Mouse (Mus musculus) intestine, postnatal 0 days (tissue): ENCODE results near the gene Olfr97. TPM values are rescaled to one million over a fixed set of nuclear protein-coding genes. Genes with fewer than 3 reads are reported as not detected.

Source experiments
- ATAC-seq: fragments of 200-750 bp; cut with Nextera tagmentation; 2 replicates; pipeline ENCODE4 v1.8.0; 2017; ENCODE audit warnings: mild to moderate bottlenecking, moderate TSS enrichment, moderate library complexity
- H3K27ac ChIP-seq: fragments of 300-500 bp; sonication (generic); 2 replicates; pipeline ENCODE4 v1.5.1; 2014; ENCODE audit warnings: mild to moderate bottlenecking, low read depth, low read length, moderate library complexity
- H3K27me3 ChIP-seq: fragments of 300-500 bp; sonication (generic); replicated peaks from 2 replicates; pipeline ENCODE4 v1.6.1; 2014; ENCODE audit warnings: low read length, mixed read lengths; ENCODE audit not compliant: control insufficient read depth, insufficient read depth
- H3K36me3 ChIP-seq: fragments of 300-500 bp; sonication (generic); 2 replicates; pipeline ENCODE4 v1.6.1; 2014; ENCODE audit warnings: mild to moderate bottlenecking, moderate library complexity; ENCODE audit not compliant: control insufficient read depth, insufficient read depth
- H3K4me1 ChIP-seq: fragments of 300-500 bp; sonication (generic); replicated peaks from 2 replicates; pipeline ENCODE4 v1.6.1; 2014; ENCODE audit warnings: antibody characterized with exemption, low read length, mixed read lengths; ENCODE audit not compliant: control insufficient read depth, insufficient read depth
- H3K4me2 ChIP-seq: fragments of 300-500 bp; sonication (generic); replicated peaks from 2 replicates; pipeline ENCODE4 v1.6.1; 2014; ENCODE audit warnings: low read depth, mild to moderate bottlenecking, moderate library complexity
- H3K4me3 ChIP-seq: fragments of 300-500 bp; sonication (generic); 2 replicates; pipeline ENCODE4 v1.5.1; 2014; ENCODE audit warnings: low read depth, low read length
- H3K9ac ChIP-seq: fragments of 300-500 bp; sonication (generic); 2 replicates; pipeline ENCODE4 v1.6.1; 2014; ENCODE audit warnings: mild to moderate bottlenecking, low read depth, low read length
- H3K9me3 ChIP-seq: fragments of 300-500 bp; sonication (generic); 2 replicates; pipeline ENCODE4 v1.6.1; 2016; ENCODE audit warnings: mixed run types; ENCODE audit not compliant: control insufficient read depth
- CTCF ChIP-seq: sonication (generic); IDR thresholded peaks from 2 replicates; pipeline ENCODE4 v1.5.1; 2016; ENCODE audit warnings: low read depth, mild to moderate bottlenecking, control low read depth, antibody characterized with exemption, moderate library complexity
- WGBS: fragments of 180-500 bp; shearing (Covaris S2); extraction: QIAGEN DNeasy Blood & Tissue Kit; methylation state at CpG from one replicate; pipeline ENCODE4 v1.1.7; 2014; 5-methylcytosine and 5-hydroxymethylcytosine counted together
- polyA plus RNA-seq: library from polyadenylated mRNA; unstranded; fragments of >200 nt; fragmentation: Nextera tagmentation; extraction: Ambion mirVana; gene quantifications from 2 replicates; pipeline ENCODE4 v1.2.1, GENCODE M21; 2015

Gene Olfr97
- polyA plus RNA-seq, 1 experiment from 2014 or later: not detected

- Histone ChIP-seq H3K4me1 (no peaks in the 10 kb centered on the region), H3K27me3 (no peaks in the 10 kb centered on the region), H3K9me3 (no peaks in the 10 kb centered on the region), H3K4me3 (peak within 1 kb of the TSS; percentile 74), H3K36me3 (no peaks in the 10 kb centered on the region), H3K9ac (peak within 1 kb of the TSS; percentile 48), H3K27ac (no peak within 1 kb of the TSS), H3K4me2 (peak within 1 kb of the TSS; percentile 97)
- ATAC-seq: peak; percentile 92
- WGBS: 1% methylated on average over 26 of the region's 26 CpGs
- no peak for TF ChIP-seq CTCF
Measured at GRCm38 (mm10) chr17:37270058-37270701, 33.0 kb upstream of the Olfr97 start, which contains the start of gene H2-M3. H2-M3 (plus strand) TSS chr17:37270220.

GRCm38 (mm10) chr17:37263626-37264025 lies 26.5 kb upstream of the Olfr97 start, which contains the start of gene Olfr98:
Olfr98 (minus strand) TSS chr17:37263749.
- no peak for TF ChIP-seq CTCF
- Histone ChIP-seq H3K4me3 (no peak within 1 kb of the TSS), H3K27me3 (no peaks in the 10 kb centered on the region), H3K4me1 (no peaks in the 10 kb centered on the region), H3K27ac (no peak within 1 kb of the TSS), H3K36me3 (no peaks in the 10 kb centered on the region), H3K9me3 (no peaks in the 10 kb centered on the region), H3K4me2 (no peak within 1 kb of the TSS), H3K9ac (no peak within 1 kb of the TSS)
- WGBS: 85% methylated on average over 1 of the region's 1 CpGs
- no peak for ATAC-seq

- peak; percentile 75 for TF ChIP-seq CTCF
- Histone ChIP-seq H3K36me3 (no peaks in the 10 kb centered on the region), H3K9ac (no peak overlapping the region), H3K27ac (no peak overlapping the region), H3K9me3 (no peaks in the 10 kb centered on the region), H3K4me2 (no peak overlapping the region), H3K27me3 (no peaks in the 10 kb centered on the region), H3K4me1 (no peaks in the 10 kb centered on the region), H3K4me3 (no peak overlapping the region)
- 14% methylated on average over 1 of the region's 1 CpGs for WGBS
- no peak for ATAC-seq
Measured at GRCm38 (mm10) chr17:37250544-37250943, 13.4 kb upstream of the Olfr97 start.

GRCm38 (mm10) chr17:37249460-37249859 lies 12.3 kb upstream of the Olfr97 start:
- TF ChIP-seq CTCF: no peak
- Histone ChIP-seq H3K9me3 (no peaks in the 10 kb centered on the region), H3K36me3 (no peaks in the 10 kb centered on the region), H3K27ac (no peak overlapping the region), H3K9ac (no peak overlapping the region), H3K4me2 (no peak overlapping the region), H3K4me1 (no peaks in the 10 kb centered on the region), H3K4me3 (no peak overlapping the region), H3K27me3 (no peaks in the 10 kb centered on the region)
- no peak for ATAC-seq

GRCm38 (mm10) chr17:37246715-37247114 lies 9.6 kb upstream of the Olfr97 start:
- no peak for TF ChIP-seq CTCF
- Histone ChIP-seq H3K27me3 (no peaks in the 10 kb centered on the region), H3K4me1 (no peaks in the 10 kb centered on the region), H3K27ac (no peak overlapping the region), H3K9me3 (no peaks in the 10 kb centered on the region), H3K4me2 (no peak overlapping the region), H3K4me3 (no peak overlapping the region), H3K9ac (no peak overlapping the region), H3K36me3 (no peaks in the 10 kb centered on the region)
- ATAC-seq: no peak
- WGBS: 42% methylated on average over 5 of the region's 5 CpGs

- 10% methylated on average over 3 of the region's 3 CpGs for WGBS
- Histone ChIP-seq H3K4me2 (no peak overlapping the region), H3K4me3 (no peak overlapping the region), H3K9ac (no peak overlapping the region), H3K9me3 (no peaks in the 10 kb centered on the region), H3K36me3 (no peaks in the 10 kb centered on the region), H3K27ac (no peak overlapping the region), H3K4me1 (no peaks in the 10 kb centered on the region), H3K27me3 (no peaks in the 10 kb centered on the region)
- TF ChIP-seq CTCF: no peak
- no peak for ATAC-seq
Measured at GRCm38 (mm10) chr17:37242198-37242597, 5.1 kb upstream of the Olfr97 start.
